ENCODE assay signal across 14 mouse cellular contexts in the genomic region with DNA sequence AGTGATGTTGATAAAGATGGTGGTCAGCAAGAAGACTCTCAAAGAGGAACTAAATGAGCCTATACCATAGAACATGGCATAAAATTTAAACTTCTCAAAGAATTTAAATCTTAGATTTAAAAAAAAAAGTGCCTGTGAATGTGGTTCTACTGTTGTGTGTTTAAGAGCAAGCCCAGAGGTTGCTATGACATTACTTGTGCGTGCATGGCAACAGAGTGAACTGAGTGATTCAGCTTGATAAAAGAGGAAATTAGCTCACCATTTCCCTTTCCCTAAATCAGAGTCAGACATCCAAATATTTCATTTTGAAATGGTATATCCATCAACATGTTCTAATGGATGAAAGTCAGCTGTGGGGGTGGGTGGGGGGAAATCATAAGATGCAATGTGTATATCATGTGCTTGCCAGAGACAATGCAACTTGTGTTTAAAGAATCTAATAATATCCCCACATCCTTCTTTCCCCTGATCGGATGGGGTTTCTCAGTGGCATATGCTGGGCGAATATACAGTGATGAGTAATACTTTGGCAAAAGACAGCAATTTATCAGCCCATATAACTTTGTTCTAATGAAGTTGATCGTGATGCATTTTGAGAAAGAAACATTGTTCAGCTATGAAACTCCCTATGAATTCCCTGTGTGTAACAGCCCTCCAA.
DNase-seq lines count a peak whose midpoint lies in the region; ATAC-seq and TF ChIP-seq lines count a peak whose summit lies in the region.
"Had no signal": no experiment of that assay in that cellular context is flagged by ENCODE, and none has a peak within 500 bp of the region (broad histone marks: within the 10 kb centered on the region; RNA-seq: fewer than 3 reads in every experiment).

No protein-coding gene starts in this region.

- ATAC-seq in lung, embryonic 14.5 days (ENCODE audit: insufficient read depth) = peak; percentile 47; the same call in 1 of the 2 replicates
- no peak for ATAC-seq in CD4-positive, CD25-positive, alpha-beta regulatory T cell, adult 4 months

- no peak overlapping the region for H3K9ac ChIP-seq in lung, embryonic 14.5 days

- DNase-seq in lung, embryonic 14.5 days = peak; percentile 37
- no peak for DNase-seq in lung, postnatal 14 days
- DNase-seq in NIH3T3 (ENCODE audit: low read depth) = peak; percentile 78
- DNase-seq in lung, postnatal 10 days = peak; percentile 9
- DNase-seq in skeletal muscle tissue, adult 2 months (ENCODE audit: low read depth, low spot score) = peak; percentile 8
- no peak for DNase-seq in urinary bladder, postnatal 25 days (ENCODE audit: low spot score)
- DNase-seq: adrenal gland, postnatal 25 days; cerebellum, postnatal 36 days; gastrocnemius, postnatal 36 days; heart, postnatal 36 days; thymus, adult 2 months had no signal

- H3K27me3 ChIP-seq in lung, embryonic 14.5 days (ENCODE audit: insufficient read depth, low read length) = no peaks in the 10 kb centered on the region
- H3K27me3 ChIP-seq: megakaryocyte, embryonic 14.5 days had no signal

- H3K9me3 ChIP-seq in lung, embryonic 14.5 days (ENCODE audit: low read depth, low read length) = no peaks in the 10 kb centered on the region
- H3K9me3 ChIP-seq: megakaryocyte, embryonic 14.5 days had no signal

- 55% methylated on average over 4 of the region's 4 CpGs for WGBS in lung, embryonic 14.5 days

- no peak overlapping the region for H3K4me3 ChIP-seq in lung, embryonic 14.5 days (ENCODE audit: low read depth, low read length)
- H3K4me3 ChIP-seq: left cerebral cortex, adult 2 months; megakaryocyte, embryonic 14.5 days had no signal

- H3K36me3 ChIP-seq in lung, embryonic 14.5 days (ENCODE audit: insufficient read depth) = no peaks in the 10 kb centered on the region

- no peak overlapping the region for H3K4me2 ChIP-seq in lung, embryonic 14.5 days

- no peak for TF ChIP-seq CTCF in lung, embryonic 14.5 days (IDR thresholded peaks at IDR 0.05; ENCODE audit: low read depth)

- no peak overlapping the region for H3K27ac ChIP-seq in lung, embryonic 14.5 days (ENCODE audit: low read depth)
- H3K27ac ChIP-seq: left cerebral cortex, adult 2 months had no signal

- no peaks in the 10 kb centered on the region for H3K4me1 ChIP-seq in lung, embryonic 14.5 days (ENCODE audit: insufficient read depth)

Comparison
In these comparisons a context has a peak if more than half of its experiments do, and no peak if none do; other contexts are left out.
1. DNase-seq: peak in lung, embryonic 14.5 days (single experiment), NIH3T3 (single experiment), lung, postnatal 10 days (single experiment) and skeletal muscle tissue, adult 2 months (single experiment); none in lung, postnatal 14 days (single experiment) and urinary bladder, postnatal 25 days (single experiment).